Mouse (Mus musculus): Measurements from ENCODE around the gene Cfap45. TPM values are rescaled to one million over a fixed set of nuclear protein-coding genes. Genes with fewer than 3 reads are reported as not detected.

Gene Cfap45
- polyA plus RNA-seq, 1 experiment from 2014 or later: 1.7 TPM

GRCm38 (mm10) chr1:172484671-172485070, 35.9 kb upstream of the Cfap45 start:
- no peaks in the 10 kb centered on the region for H3K27me3 ChIP-seq
- H3K9me3 ChIP-seq: no peaks in the 10 kb centered on the region
- 59% methylated on average over 13 of the region's 13 CpGs for WGBS
- H3K27ac ChIP-seq: no peak overlapping the region
- no peak overlapping the region for H3K9ac ChIP-seq
- peak overlapping the region; percentile 72 for H3K4me2 ChIP-seq (replicated peaks)
- H3K4me3 ChIP-seq: peak overlapping the region; percentile 65; the same call in 1 of the 2 replicates
- peaks cover 34% of the 10 kb centered on the region for H3K36me3 ChIP-seq
- H3K4me1 ChIP-seq: peaks cover 49% of the 10 kb centered on the region
- no peak for ATAC-seq (ENCODE audit: low FRiP score, low read depth)

- no peaks in the 10 kb centered on the region for H3K9me3 ChIP-seq
- H3K4me1 ChIP-seq: peaks cover 53% of the 10 kb centered on the region
- H3K27ac ChIP-seq: no peak overlapping the region
- H3K4me3 ChIP-seq: no peak overlapping the region
- H3K27me3 ChIP-seq: no peaks in the 10 kb centered on the region
- H3K9ac ChIP-seq: peak overlapping the region; percentile 48
- H3K36me3 ChIP-seq: peaks cover 34% of the 10 kb centered on the region
- ATAC-seq (ENCODE audit: low FRiP score, low read depth): no peak
- 18% methylated on average over 6 of the region's 6 CpGs for WGBS
- H3K4me2 ChIP-seq (replicated peaks): peak overlapping the region; percentile 72
Measured at GRCm38 (mm10) chr1:172485821-172486220, 34.8 kb upstream of the Cfap45 start.

GRCm38 (mm10) chr1:172486236-172486635, 34.4 kb upstream of the Cfap45 start:
- no peak overlapping the region for H3K27ac ChIP-seq
- H3K9ac ChIP-seq: peak overlapping the region; percentile 48
- WGBS: 19% methylated on average over 4 of the region's 4 CpGs
- no peak overlapping the region; the same call in 1 of the 2 replicates for H3K4me3 ChIP-seq
- ATAC-seq (ENCODE audit: low FRiP score, low read depth): no peak
- H3K9me3 ChIP-seq: no peaks in the 10 kb centered on the region
- H3K4me2 ChIP-seq (replicated peaks): peak overlapping the region; percentile 72
- H3K36me3 ChIP-seq: peaks cover 36% of the 10 kb centered on the region
- H3K4me1 ChIP-seq: peaks cover 53% of the 10 kb centered on the region
- no peaks in the 10 kb centered on the region for H3K27me3 ChIP-seq

- no peak for ATAC-seq (ENCODE audit: low FRiP score, low read depth)
- Histone ChIP-seq H3K36me3 (peaks cover 41% of the 10 kb centered on the region), H3K9me3 (no peaks in the 10 kb centered on the region), H3K4me1 (peaks cover 53% of the 10 kb centered on the region), H3K27me3 (no peaks in the 10 kb centered on the region), H3K4me3 (no peak overlapping the region), H3K9ac (0 out of 2 replicates have a peak overlapping the region, but pooled peaks have one; percentile 4), H3K4me2 (replicated peaks) (peak overlapping the region; percentile 72), H3K27ac (no peak overlapping the region)
- WGBS: 76% methylated on average over 5 of the region's 5 CpGs
Measured at GRCm38 (mm10) chr1:172486651-172487050, 34.0 kb upstream of the Cfap45 start.

GRCm38 (mm10) chr1:172487859-172488258, 32.7 kb upstream of the Cfap45 start:
- H3K27ac ChIP-seq: no peak overlapping the region
- no peak for ATAC-seq (ENCODE audit: low FRiP score, low read depth)
- no peaks in the 10 kb centered on the region for H3K27me3 ChIP-seq
- H3K4me2 ChIP-seq (replicated peaks): no peak overlapping the region
- peaks cover 49% of the 10 kb centered on the region for H3K4me1 ChIP-seq
- no peak overlapping the region for H3K4me3 ChIP-seq
- peaks cover 51% of the 10 kb centered on the region for H3K36me3 ChIP-seq
- no peaks in the 10 kb centered on the region for H3K9me3 ChIP-seq
- WGBS: 75% methylated on average over 4 of the region's 4 CpGs
- H3K9ac ChIP-seq: no peak overlapping the region

- Histone ChIP-seq H3K9me3 (no peaks in the 10 kb centered on the region), H3K9ac (no peak overlapping the region), H3K4me2 (replicated peaks) (no peak overlapping the region), H3K27me3 (no peaks in the 10 kb centered on the region), H3K27ac (no peak overlapping the region), H3K36me3 (peaks cover 60% of the 10 kb centered on the region), H3K4me3 (no peak overlapping the region), H3K4me1 (peaks cover 39% of the 10 kb centered on the region)
- 82% methylated on average over 7 of the region's 7 CpGs for WGBS
- ATAC-seq (ENCODE audit: low FRiP score, low read depth): no peak
Measured at GRCm38 (mm10) chr1:172488831-172489230, 31.8 kb upstream of the Cfap45 start.

GRCm38 (mm10) chr1:172489585-172490250, 30.9 kb upstream of the Cfap45 start:
- Histone ChIP-seq H3K4me1 (peaks cover 30% of the 10 kb centered on the region), H3K4me2 (replicated peaks) (peak overlapping the region; percentile 58), H3K36me3 (peaks cover 64% of the 10 kb centered on the region), H3K9me3 (no peaks in the 10 kb centered on the region), H3K4me3 (peak overlapping the region; percentile 27), H3K9ac (peak overlapping the region; percentile 27; the same call in 1 of the 2 replicates), H3K27me3 (no peaks in the 10 kb centered on the region), H3K27ac (no peak overlapping the region)
- peak; percentile 29 for ATAC-seq (ENCODE audit: low FRiP score, low read depth)
- WGBS: 59% methylated on average over 12 of the region's 12 CpGs

- peak overlapping the region; percentile 27 for H3K4me3 ChIP-seq
- no peak overlapping the region for H3K27ac ChIP-seq
- H3K27me3 ChIP-seq: no peaks in the 10 kb centered on the region
- WGBS: 14% methylated on average over 10 of the region's 10 CpGs
- peak overlapping the region; percentile 58 for H3K4me2 ChIP-seq (replicated peaks)
- H3K9ac ChIP-seq: peak overlapping the region; percentile 27; the same call in 1 of the 2 replicates
- H3K4me1 ChIP-seq: peaks cover 25% of the 10 kb centered on the region
- H3K9me3 ChIP-seq: no peaks in the 10 kb centered on the region
- H3K36me3 ChIP-seq: peaks cover 64% of the 10 kb centered on the region
- peak; percentile 38; the same call in 1 of the 2 replicates for ATAC-seq (ENCODE audit: low FRiP score, low read depth)
Measured at GRCm38 (mm10) chr1:172490261-172490661, 30.3 kb upstream of the Cfap45 start.

- Histone ChIP-seq H3K9ac (no peak overlapping the region; the same call in 1 of the 2 replicates), H3K27me3 (no peaks in the 10 kb centered on the region), H3K9me3 (no peaks in the 10 kb centered on the region), H3K4me1 (peaks cover 8% of the 10 kb centered on the region), H3K36me3 (peaks cover 79% of the 10 kb centered on the region), H3K27ac (no peak overlapping the region), H3K4me3 (no peak overlapping the region), H3K4me2 (replicated peaks) (no peak overlapping the region)
- ATAC-seq (ENCODE audit: low FRiP score, low read depth): no peak
- WGBS: 81% methylated on average over 8 of the region's 8 CpGs
Measured at GRCm38 (mm10) chr1:172492047-172492446, 28.6 kb upstream of the Cfap45 start.

GRCm38 (mm10) chr1:172493516-172493915, 27.1 kb upstream of the Cfap45 start:
- no peaks in the 10 kb centered on the region for H3K9me3 ChIP-seq
- ATAC-seq (ENCODE audit: low FRiP score, low read depth): no peak
- H3K4me3 ChIP-seq: no peak overlapping the region
- H3K36me3 ChIP-seq: peaks cover 81% of the 10 kb centered on the region
- peaks cover 4% of the 10 kb centered on the region; the same call in 1 of the 2 replicates for H3K4me1 ChIP-seq
- H3K27me3 ChIP-seq: no peaks in the 10 kb centered on the region
- no peak overlapping the region for H3K27ac ChIP-seq
- no peak overlapping the region for H3K9ac ChIP-seq
- H3K4me2 ChIP-seq (replicated peaks): no peak overlapping the region
- WGBS: 83% methylated on average over 6 of the region's 6 CpGs

GRCm38 (mm10) chr1:172496030-172496429, 24.6 kb upstream of the Cfap45 start:
- ATAC-seq (ENCODE audit: low FRiP score, low read depth): no peak

GRCm38 (mm10) chr1:172497428-172497827, 23.2 kb upstream of the Cfap45 start:
- H3K9ac ChIP-seq: no peak overlapping the region
- H3K27me3 ChIP-seq: peaks cover 17% of the 10 kb centered on the region; the same call in 1 of the 2 replicates
- H3K36me3 ChIP-seq: peaks cover 59% of the 10 kb centered on the region
- no peak for ATAC-seq (ENCODE audit: low FRiP score, low read depth)
- H3K4me3 ChIP-seq: no peak overlapping the region
- WGBS: 86% methylated on average over 10 of the region's 10 CpGs
- no peak overlapping the region for H3K4me2 ChIP-seq (replicated peaks)
- H3K27ac ChIP-seq: no peak overlapping the region
- H3K4me1 ChIP-seq: peaks cover 31% of the 10 kb centered on the region
- H3K9me3 ChIP-seq: no peaks in the 10 kb centered on the region

More at GRCm38 (mm10) chr1:172496030-172496429, 24.6 kb upstream of the Cfap45 start:
- Histone ChIP-seq H3K9ac (no peak overlapping the region), H3K9me3 (no peaks in the 10 kb centered on the region), H3K4me3 (no peak overlapping the region), H3K27me3 (peaks cover 13% of the 10 kb centered on the region; the same call in 1 of the 2 replicates), H3K36me3 (peaks cover 72% of the 10 kb centered on the region), H3K4me1 (peaks cover 17% of the 10 kb centered on the region), H3K4me2 (replicated peaks) (no peak overlapping the region), H3K27ac (no peak overlapping the region)
- WGBS: 76% methylated on average over 17 of the region's 17 CpGs

Data from limb, embryonic 13.5 days (tissue).